Mouse (Mus musculus): ENCODE measurements at regions not wholly inside any gene's neighbourhood (a gene's known extent, or its start where the extent isn't known, plus 50 kb on each side); places are given as distances from the start of the nearest gene placed in this dataset.

DNA sequence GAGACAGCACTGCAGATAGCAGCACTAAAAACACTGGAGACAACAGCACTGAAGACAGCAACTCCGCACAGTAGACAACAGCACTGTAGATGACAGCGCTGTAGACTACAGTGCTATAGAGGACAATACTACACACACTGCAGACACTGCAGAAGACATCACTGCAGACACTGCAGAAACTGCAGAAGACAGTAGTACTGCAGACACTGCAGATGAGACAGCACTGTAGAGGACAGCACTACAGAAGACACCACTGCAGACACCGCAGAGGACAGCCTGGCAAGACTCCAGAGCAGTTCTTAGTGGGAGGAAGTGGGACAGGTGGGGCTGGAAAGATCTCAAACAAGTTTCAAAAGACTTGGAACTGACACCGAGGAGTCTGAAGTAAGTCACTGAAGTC is 64.8 kb upstream of the Gadd45a start:
- no peak for TF ChIP-seq POLR2A (IDR thresholded peaks at IDR 0.05; ENCODE audit: insufficient read depth, low read depth, low read length)
- TF ChIP-seq CTCF (IDR thresholded peaks at IDR 0.05; ENCODE audit: insufficient read depth, low read depth, low read length), result no peak

All from olfactory bulb, adult 2 months (tissue).